Mouse (Mus musculus): ENCODE results near the gene Fstl4.

DNA sequence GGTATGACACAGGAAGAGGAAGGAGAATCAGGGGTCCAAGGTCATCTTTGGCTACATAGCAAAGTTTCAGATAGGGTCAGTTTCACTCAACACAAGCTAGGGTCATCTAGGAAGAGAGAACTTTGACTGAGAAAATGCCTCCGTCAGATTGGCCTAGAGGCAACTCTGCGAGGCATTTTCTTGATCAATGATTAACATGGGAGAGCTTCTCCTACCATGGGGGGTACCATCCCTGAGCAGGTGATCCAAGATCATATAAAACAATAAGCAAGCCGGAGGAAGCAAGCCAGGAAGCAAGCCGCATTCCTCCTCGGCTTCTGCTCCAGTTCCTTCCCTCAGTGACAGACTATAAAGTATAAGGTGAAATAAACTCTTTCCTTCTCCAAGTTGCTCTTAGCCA lies 337.3 kb downstream of the Fstl4 start:
- TF ChIP-seq POLR2A (IDR thresholded peaks at IDR 0.05; ENCODE audit: low read depth, low read length): no peak
- TF ChIP-seq CTCF (IDR thresholded peaks at IDR 0.05; ENCODE audit: extremely low read depth, insufficient read depth, insufficient read length, insufficient replicate concordance): no peak

All from spleen, adult 2 months (tissue).